Mouse (Mus musculus) heart, embryonic 10.5 days (tissue): Measurements from ENCODE around the gene Lgsn. TPM values are rescaled to one million over a fixed set of nuclear protein-coding genes. Genes with fewer than 3 reads are reported as not detected.

ENCODE experiments used
- DNase-seq: peaks from one replicate; pipeline ENCODE4 v3.0.0-alpha.2; 2017; ENCODE audit warnings: low spot score
- H3K27ac ChIP-seq: fragments of 300-500 bp; sonication (generic); 2 replicates; pipeline ENCODE4 v1.5.1; 2016; ENCODE audit warnings: mild to moderate bottlenecking
- H3K27me3 ChIP-seq: fragments of 300-500 bp; sonication (generic); 2 replicates; pipeline ENCODE4 v1.6.1; 2016; ENCODE audit warnings: mild to moderate bottlenecking; ENCODE audit not compliant: poor library complexity, insufficient read depth, severe bottlenecking
- H3K36me3 ChIP-seq: fragments of 300-500 bp; sonication (generic); 2 replicates; pipeline ENCODE4 v1.6.1; 2016; ENCODE audit warnings: mild to moderate bottlenecking, moderate library complexity
- H3K4me1 ChIP-seq: fragments of 300-500 bp; sonication (generic); 2 replicates; pipeline ENCODE4 v1.6.1; 2016; ENCODE audit warnings: mild to moderate bottlenecking
- H3K4me3 ChIP-seq: fragments of 300-500 bp; sonication (generic); 2 replicates; pipeline ENCODE4 v1.5.1; 2016; ENCODE audit warnings: mild to moderate bottlenecking, moderate library complexity
- H3K9me3 ChIP-seq: fragments of 300-500 bp; sonication (generic); 2 replicates; pipeline ENCODE4 v1.6.1; 2016; ENCODE audit warnings: mild to moderate bottlenecking, moderate library complexity
- WGBS: fragments of 180-500 bp; shearing (Covaris S2); methylation state at CpG from one replicate; pipeline ENCODE4 v1.1.7; 2016; 5-methylcytosine and 5-hydroxymethylcytosine counted together
- polyA plus RNA-seq: library from polyadenylated mRNA; unstranded; fragments of >200 nt; fragmentation: Nextera tagmentation; extraction: Ambion mirVana; gene quantifications from 2 replicates; pipeline ENCODE4 v1.2.1, GENCODE M21; 2016

The Lgsn gene
- polyA plus RNA-seq: not detected in 2 replicates

DNA sequence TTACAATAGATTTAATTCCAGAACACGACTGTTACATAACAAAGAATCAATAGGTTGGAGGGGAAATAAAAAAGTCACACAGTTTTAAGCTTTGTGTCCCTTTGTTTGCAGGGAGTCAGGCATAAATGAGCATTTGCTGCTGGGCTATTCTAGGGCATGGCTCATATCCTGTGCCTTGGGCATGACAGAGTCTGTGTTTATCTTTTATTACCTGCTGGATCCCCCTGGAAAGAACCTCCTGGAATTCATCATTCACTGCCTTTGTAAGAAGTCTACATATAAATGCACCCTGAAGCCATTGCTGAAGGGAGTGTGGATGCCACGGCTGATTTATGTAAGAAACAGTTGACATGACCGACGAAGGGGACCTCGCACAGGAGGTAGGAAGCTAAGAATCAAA is at the start of gene Lgsn:
Gene Lgsn, plus strand, starts transcription at position 301 of the 400 bp plus-strand sequence.
- H3K36me3 ChIP-seq: no peaks in the 10 kb centered on the region
- no peaks in the 10 kb centered on the region for H3K27me3 ChIP-seq
- WGBS: 81% methylated on average over 5 of the region's 5 CpGs
- no peaks in the 10 kb centered on the region for H3K4me1 ChIP-seq
- H3K27ac ChIP-seq: no peak within 1 kb of the TSS
- DNase-seq: no peak
- H3K9me3 ChIP-seq: no peaks in the 10 kb centered on the region
- no peak within 1 kb of the TSS for H3K4me3 ChIP-seq

DNA sequence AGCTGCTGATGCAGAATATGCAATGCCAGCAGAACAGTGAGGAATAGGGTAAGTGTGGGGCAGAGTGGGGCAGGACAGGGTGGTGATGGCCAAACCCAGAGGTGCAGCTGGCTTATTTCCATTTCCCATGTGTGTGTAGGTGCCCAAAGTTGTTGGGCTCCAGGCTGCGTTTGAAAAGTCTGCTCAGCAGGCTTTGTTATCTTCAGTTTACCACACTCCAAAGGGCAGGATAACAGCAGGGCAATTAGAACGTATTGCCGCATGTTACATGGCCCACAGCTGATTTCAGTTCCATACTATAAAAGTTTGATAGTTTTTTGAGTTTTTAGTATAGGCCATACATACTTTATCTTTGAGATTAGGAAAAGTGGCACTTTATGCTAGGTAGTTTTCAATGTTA is 37.8 kb upstream of the Lgsn start:
- Histone ChIP-seq H3K27me3 (no peaks in the 10 kb centered on the region), H3K36me3 (no peaks in the 10 kb centered on the region), H3K4me3 (no peak overlapping the region), H3K27ac (no peak overlapping the region), H3K9me3 (no peaks in the 10 kb centered on the region), H3K4me1 (no peaks in the 10 kb centered on the region)
- no peak for DNase-seq
- 55% methylated on average over 3 of the region's 3 CpGs for WGBS

DNA sequence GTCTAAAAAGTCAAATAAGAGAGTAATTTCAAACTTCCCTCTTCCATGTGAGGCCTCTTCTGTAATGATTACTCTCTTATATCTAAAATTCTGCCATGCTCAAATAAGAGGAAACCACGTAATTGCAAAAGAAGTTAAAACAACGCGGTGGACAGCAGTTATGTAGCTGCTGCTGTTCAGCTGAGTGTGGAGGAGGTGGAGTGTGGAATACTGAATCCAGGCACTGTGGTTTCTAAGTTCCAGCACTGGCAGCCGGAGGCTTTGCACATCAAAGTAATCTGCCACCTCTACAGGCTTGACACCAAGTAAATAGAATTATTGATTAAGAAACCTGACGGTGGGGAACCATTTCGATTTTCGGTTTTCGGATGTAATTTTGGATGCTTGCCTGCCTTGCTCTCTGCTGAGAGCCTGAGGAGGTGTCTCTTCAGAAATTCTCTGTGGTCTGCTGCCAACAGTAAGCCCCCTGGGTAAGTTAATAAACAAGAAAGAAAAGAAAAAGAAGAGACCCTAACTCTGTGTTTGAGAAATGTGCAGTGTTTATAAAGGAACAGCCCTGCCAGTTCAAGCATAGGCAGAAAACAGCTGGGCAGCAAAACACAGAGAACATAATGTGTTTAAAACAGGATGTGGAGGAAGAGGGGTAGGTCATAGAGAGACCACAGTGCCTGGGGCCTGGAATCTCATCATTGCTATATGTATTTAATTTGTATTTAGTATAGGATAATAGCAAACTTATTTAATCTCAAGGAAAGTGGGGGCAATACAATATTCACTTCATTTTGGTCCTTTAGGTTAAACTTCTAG is 33.7 kb upstream of the Lgsn start:
- WGBS: 60% methylated on average over 8 of the region's 8 CpGs
- no peak overlapping the region for H3K27ac ChIP-seq
- no peak for DNase-seq

DNA sequence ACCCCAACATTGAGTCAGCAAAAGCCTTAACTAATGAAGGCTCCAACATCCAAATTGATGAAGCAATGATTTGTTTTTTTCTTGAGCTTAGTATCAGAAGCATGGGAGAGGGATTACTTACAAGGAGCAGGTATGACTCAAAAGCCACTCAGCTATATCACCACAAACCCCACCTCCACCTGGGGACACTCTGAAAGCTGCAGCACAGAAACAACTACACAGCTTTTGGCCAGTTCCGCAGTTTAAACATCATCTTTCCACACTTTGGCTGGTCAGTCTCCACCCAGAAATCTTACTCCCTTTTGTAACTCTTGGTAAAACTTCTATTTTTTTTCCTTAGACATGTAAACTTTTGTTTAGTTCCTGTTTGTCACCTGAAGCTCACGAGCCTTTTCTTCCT is 32.6 kb upstream of the Lgsn start:
- DNase-seq: no peak
- 79% methylated on average over 2 of the region's 2 CpGs for WGBS
- Histone ChIP-seq H3K27ac (no peak overlapping the region), H3K4me1 (no peaks in the 10 kb centered on the region), H3K4me3 (no peak overlapping the region), H3K9me3 (no peaks in the 10 kb centered on the region), H3K36me3 (no peaks in the 10 kb centered on the region), H3K27me3 (no peaks in the 10 kb centered on the region)

More for the DNA sequence above, 33.7 kb upstream of the Lgsn start:
- Histone ChIP-seq H3K36me3 (no peaks in the 10 kb centered on the region), H3K4me1 (no peaks in the 10 kb centered on the region), H3K27me3 (no peaks in the 10 kb centered on the region), H3K4me3 (no peak overlapping the region), H3K9me3 (no peaks in the 10 kb centered on the region)

DNA sequence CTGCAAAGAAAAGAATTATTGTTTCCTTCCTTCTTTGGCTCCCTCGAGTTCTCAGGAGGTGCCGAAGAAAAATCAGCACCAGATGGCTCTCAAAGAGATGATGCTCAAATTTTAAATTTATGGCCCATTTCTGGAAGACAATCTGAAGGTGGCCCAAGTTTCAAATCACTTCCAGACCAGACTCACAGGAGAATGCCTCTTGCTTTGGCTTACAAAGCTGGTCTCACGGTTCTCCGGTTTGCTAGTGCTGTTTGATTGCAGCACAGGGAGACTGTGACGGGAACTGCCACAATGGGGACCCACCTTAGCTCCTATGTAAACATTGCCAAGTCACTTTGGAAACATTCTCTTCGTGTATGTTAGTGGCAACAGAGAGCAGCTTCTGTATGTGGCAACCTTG is 26.5 kb upstream of the Lgsn start:
- WGBS: 59% methylated on average over 6 of the region's 6 CpGs
- no peaks in the 10 kb centered on the region for H3K9me3 ChIP-seq
- no peak overlapping the region for H3K27ac ChIP-seq
- no peak overlapping the region for H3K4me3 ChIP-seq
- H3K36me3 ChIP-seq: no peaks in the 10 kb centered on the region
- no peak for DNase-seq
- no peaks in the 10 kb centered on the region for H3K4me1 ChIP-seq
- H3K27me3 ChIP-seq: no peaks in the 10 kb centered on the region

DNA sequence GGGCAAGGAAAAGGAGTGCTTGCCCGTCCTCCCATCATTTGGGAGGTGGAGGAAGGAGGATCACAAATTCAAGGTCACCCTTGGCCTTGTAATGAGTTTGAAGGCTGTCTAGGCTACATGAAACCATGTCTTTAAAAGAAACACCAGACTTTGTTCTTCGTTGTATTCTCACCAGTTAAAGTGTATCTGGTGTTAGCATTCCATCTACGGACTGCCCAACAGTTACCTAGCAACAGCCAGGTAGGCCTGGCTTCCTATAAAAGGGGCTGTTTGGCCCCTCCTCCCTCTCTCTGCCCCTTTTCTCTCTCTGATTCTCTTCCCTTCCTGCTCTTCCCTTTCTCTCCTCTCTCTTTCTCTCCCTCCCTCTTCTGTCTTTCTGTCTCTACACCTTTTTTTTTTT is 25.7 kb upstream of the Lgsn start:
- DNase-seq: no peak
- Histone ChIP-seq H3K9me3 (no peaks in the 10 kb centered on the region), H3K36me3 (no peaks in the 10 kb centered on the region), H3K27me3 (no peaks in the 10 kb centered on the region), H3K4me1 (no peaks in the 10 kb centered on the region), H3K4me3 (no peak overlapping the region), H3K27ac (no peak overlapping the region)
- WGBS: 74% methylated on average over 3 of the region's 3 CpGs

DNA sequence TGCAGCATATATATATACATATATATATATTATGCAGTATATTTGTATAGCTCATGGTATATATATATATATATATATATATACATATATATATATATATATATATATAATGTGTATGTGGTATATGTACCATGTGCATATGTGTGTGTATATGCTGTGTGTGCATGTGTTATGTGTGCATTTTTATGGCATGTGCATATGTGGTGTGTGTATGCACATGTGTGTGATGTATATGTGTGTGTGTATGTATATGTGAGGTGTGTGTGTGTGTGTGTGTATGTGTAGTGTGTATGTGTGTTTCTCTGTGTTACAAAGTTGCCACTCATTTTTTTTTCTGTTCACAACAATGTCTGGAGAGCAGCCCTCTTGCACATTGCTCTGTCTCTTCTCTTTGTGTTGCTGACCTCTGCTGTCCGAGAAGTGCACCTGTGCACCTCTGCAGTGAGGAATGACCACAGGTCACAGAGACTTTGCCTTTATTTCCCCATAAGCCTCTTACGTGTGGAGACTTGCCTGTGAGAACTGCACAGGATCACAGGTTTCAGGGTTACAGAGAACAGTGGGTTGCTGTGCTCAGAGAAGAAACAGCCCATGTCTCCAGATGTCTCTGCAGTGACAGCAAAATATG is 23.3 kb upstream of the Lgsn start:
- Histone ChIP-seq H3K4me1 (no peaks in the 10 kb centered on the region), H3K9me3 (no peaks in the 10 kb centered on the region), H3K27ac (no peak overlapping the region), H3K27me3 (no peaks in the 10 kb centered on the region), H3K4me3 (no peak overlapping the region), H3K36me3 (no peaks in the 10 kb centered on the region)
- WGBS: 55% methylated on average over 2 of the region's 2 CpGs
- DNase-seq: no peak

DNA sequence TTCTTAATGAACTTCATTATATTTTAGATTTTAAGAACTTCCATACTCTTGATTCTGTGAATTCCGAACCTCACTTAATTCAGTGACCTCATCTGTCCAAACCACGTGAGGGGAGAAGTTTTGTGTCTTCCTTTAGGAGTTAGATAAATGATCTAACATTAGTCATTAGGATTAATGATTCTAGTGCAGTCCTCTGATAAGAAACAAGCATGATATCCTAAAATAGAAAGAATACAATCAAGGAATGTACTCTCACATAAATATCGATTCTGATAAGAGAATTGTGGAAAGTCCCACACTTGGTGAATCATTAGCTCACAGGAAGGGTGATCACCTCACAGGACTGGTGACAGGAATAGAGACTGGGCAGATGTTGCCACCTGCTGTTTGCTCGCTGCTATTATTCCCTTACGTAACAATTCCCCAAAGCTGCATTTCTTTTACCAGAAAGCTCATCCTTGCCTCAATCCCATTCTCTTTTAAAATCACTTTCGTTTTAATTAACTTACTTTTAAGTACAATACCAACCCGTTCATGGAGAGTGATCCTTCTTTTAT is 22.3 kb upstream of the Lgsn start:
- no peaks in the 10 kb centered on the region for H3K4me1 ChIP-seq
- no peak overlapping the region for H3K27ac ChIP-seq
- no peak for DNase-seq
- no peaks in the 10 kb centered on the region for H3K27me3 ChIP-seq
- no peaks in the 10 kb centered on the region for H3K9me3 ChIP-seq
- H3K36me3 ChIP-seq: no peaks in the 10 kb centered on the region
- WGBS: 21% methylated on average over 7 of the region's 7 CpGs
- H3K4me3 ChIP-seq: no peak overlapping the region

DNA sequence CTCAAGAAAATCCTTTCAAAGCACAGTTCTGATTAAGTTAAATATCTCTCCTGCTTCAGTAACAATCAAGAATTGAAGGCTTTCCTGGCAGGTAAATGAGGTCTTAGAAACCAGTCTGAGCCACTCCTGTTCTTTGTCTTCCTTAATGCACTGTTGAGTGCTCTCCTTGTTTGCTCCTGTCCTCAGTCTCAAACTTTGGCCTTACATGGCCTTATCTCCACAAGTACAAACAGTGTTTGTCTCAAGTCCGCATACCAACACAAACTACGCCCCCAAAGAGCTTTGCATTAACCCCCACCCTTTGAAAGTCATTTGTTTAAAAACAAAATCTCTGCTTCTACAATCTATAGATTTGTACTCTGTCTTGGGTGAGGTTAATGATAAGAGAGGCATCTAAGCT is 20.0 kb upstream of the Lgsn start:
- Histone ChIP-seq H3K9me3 (no peaks in the 10 kb centered on the region), H3K4me1 (no peaks in the 10 kb centered on the region), H3K36me3 (no peaks in the 10 kb centered on the region), H3K27ac (no peak overlapping the region), H3K4me3 (no peak overlapping the region), H3K27me3 (no peaks in the 10 kb centered on the region)
- DNase-seq: no peak
- WGBS: 66% methylated on average over 2 of the region's 2 CpGs

DNA sequence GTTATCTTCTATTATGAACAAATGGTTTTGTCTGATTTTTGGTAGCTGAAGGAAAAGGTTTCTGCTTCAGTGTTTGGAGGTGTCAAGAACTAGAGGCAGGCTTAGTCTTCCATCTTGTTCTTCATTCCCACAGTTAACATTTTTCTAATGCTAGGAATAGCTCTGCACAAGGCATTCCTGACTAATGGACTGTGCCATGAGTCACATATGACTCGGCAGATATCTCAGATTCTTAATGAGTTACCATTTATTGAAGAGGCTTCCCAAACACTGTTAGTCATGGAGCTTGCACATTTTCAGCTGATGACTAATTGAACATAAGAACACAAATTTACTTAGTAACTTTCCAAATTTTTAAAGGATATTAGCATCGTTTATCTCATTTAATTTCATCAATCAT is 19.3 kb upstream of the Lgsn start:
- H3K36me3 ChIP-seq: no peaks in the 10 kb centered on the region
- H3K4me1 ChIP-seq: no peaks in the 10 kb centered on the region
- no peaks in the 10 kb centered on the region for H3K9me3 ChIP-seq
- no peak overlapping the region for H3K4me3 ChIP-seq
- no peak overlapping the region for H3K27ac ChIP-seq
- WGBS: 72% methylated on average over 2 of the region's 2 CpGs
- no peak for DNase-seq
- no peaks in the 10 kb centered on the region for H3K27me3 ChIP-seq

DNA sequence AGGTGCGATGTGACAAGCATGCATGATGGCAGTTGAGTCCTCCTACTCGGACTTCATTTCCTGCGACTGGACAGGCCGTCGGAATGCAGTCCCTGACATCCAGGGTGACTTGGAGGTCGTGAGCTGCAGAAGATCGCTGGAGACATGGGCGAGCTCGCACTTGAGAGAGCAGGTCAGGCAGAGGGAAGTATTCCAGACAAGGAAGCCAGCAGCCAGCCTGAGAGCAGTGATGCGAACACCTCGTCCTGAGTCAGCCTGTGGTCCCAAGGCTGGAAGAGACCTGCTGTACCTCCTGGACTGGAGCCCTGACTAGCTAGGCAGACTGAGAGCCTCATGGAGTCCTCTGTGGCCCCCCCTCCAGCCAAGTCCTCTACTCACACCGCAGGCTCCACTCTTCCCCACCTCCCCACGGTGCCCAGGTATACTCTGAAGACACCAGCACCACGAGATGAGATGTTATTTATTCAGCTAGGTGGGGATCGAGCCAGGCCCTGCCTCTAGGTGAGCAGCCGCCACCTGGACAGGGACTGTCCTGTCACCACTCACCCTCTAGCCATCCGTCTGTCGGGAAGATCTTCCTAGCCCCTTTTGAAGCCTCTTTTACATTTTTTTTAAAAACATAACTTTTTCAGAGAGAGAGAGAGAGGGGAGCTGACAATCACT is 11.5 kb upstream of the Lgsn start:
- Histone ChIP-seq H3K4me1 (no peaks in the 10 kb centered on the region), H3K27me3 (no peaks in the 10 kb centered on the region), H3K36me3 (no peaks in the 10 kb centered on the region), H3K9me3 (no peaks in the 10 kb centered on the region), H3K27ac (no peak overlapping the region), H3K4me3 (no peak overlapping the region)
- DNase-seq: no peak
- WGBS: 66% methylated on average over 18 of the region's 18 CpGs

DNA sequence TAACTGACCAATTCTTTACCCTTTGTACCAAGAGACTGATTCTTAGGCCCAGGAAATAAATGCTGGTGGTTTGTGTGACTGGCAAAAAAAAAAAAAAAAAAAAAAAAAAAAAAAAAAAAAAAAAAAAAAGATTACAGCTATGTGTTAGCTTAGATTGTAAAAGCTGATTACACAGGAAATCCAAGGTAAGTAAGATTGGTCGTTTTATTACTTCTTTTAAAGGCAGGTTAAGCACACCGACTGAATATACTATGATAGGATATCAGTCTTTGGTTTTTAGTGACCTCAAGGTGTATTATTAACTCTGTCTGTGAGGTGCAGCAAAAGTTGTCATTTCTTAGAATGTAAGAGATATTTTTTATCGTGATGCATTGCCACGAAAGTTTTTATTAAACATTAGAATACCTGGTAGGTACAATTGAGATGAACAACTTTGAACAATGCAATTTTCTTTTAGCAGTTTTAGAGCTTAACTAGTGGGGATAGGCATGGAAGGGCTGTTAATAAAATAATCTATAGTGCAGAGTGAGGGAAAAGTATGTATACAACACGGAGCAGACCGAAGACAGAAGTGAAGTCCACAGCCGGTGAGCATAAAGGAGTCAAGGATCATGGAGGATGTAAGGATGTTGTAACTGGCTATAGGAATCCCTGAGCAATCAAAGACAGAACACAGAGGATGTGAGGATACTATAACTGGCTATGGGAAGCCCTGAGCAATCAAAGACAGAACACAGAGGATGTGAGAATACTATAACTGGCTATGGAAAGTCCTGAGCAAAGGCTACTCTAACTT is 10.7 kb upstream of the Lgsn start:
- no peaks in the 10 kb centered on the region for H3K36me3 ChIP-seq
- no peak overlapping the region for H3K27ac ChIP-seq
- H3K27me3 ChIP-seq: no peaks in the 10 kb centered on the region
- no peaks in the 10 kb centered on the region for H3K4me1 ChIP-seq
- H3K4me3 ChIP-seq: no peak overlapping the region
- WGBS: 84% methylated on average over 7 of the region's 7 CpGs
- no peaks in the 10 kb centered on the region for H3K9me3 ChIP-seq
- DNase-seq: no peak
